Mouse (Mus musculus) megakaryocyte-erythroid progenitor cell, adult 5-6 weeks (primary cell): ENCODE results near the gene Acadsb. TPM values are rescaled to one million over a fixed set of nuclear protein-coding genes. Genes with fewer than 3 reads are reported as not detected.
"Not testable (repeated sequence)": the region's sequence is repeated elsewhere in the genome, so short reads cannot be mapped to it uniquely, and the experiment has no call there.

Experiments used
- ATAC-seq: replicated peaks from 2 replicates; pipeline ENCODE4 v1.8.0; 2016; ENCODE audit warnings: mild to moderate bottlenecking, inconsistent platforms; ENCODE audit not compliant: severe bottlenecking, poor library complexity, low FRiP score, low TSS enrichment
- total RNA-seq, 2 experiments: library from RNA; stranded (forward) in 1 of 2; stranded (reverse) in 1 of 2; fragments of 200-1000, 215-1000 nt in 1 of 2; fragments of >200 nt in 1 of 2; fragmentation: Nextera tagmentation in 1 of 2; gene quantifications; 2 replicates each; pipeline ENCODE4 v1.2.3; 2014 to 2017

The Acadsb gene
- total RNA-seq (2014; fragmentation: Nextera tagmentation) = 7.8 and 18.2 TPM in 2 replicates
- total RNA-seq (2017) = 21.7 and 33.1 TPM in 2 replicates

GRCm38 (mm10) chr7:131410416-131411058, at the start of gene Acadsb, which contains the start of gene Ikzf5:
Gene Acadsb (plus strand): TSS chr7:131410601.
Gene Ikzf5 (minus strand): TSS chr7:131410521.
- ATAC-seq = peak; percentile 97

- peak; percentile 62 for ATAC-seq
Observed at GRCm38 (mm10) chr7:131362269-131362614, 48.2 kb upstream of the Acadsb start.

- peak; percentile 92 for ATAC-seq
Observed at GRCm38 (mm10) chr7:131362615-131363300, 47.6 kb upstream of the Acadsb start, which contains the start of gene 2310057M21Rik. Gene 2310057M21Rik (minus strand): TSS chr7:131362759.

GRCm38 (mm10) chr7:131364131-131364530, 46.3 kb upstream of the Acadsb start:
- no peak for ATAC-seq

GRCm38 (mm10) chr7:131370648-131371469, 39.5 kb upstream of the Acadsb start, which contains the start of gene Pstk:
Gene Pstk (plus strand): TSS chr7:131371141.
- peak; percentile 92 for ATAC-seq

GRCm38 (mm10) chr7:131371470-131371860, 38.9 kb upstream of the Acadsb start:
- peak; percentile 49 for ATAC-seq

- peak; percentile 55 for ATAC-seq
Observed at GRCm38 (mm10) chr7:131371880-131372651, 38.3 kb upstream of the Acadsb start.

GRCm38 (mm10) chr7:131391761-131392160, 18.6 kb upstream of the Acadsb start:
- not testable (repeated sequence) for ATAC-seq

GRCm38 (mm10) chr7:131409321-131409987, 947 bp upstream of the Acadsb start:
- ATAC-seq = 0 out of 2 replicates have a peak, but pooled peaks have one; percentile 29

- ATAC-seq = peak; percentile 46
Observed at GRCm38 (mm10) chr7:131409988-131410385, 414 bp upstream of the Acadsb start.

- ATAC-seq = no peak
Observed at GRCm38 (mm10) chr7:131411221-131411940, 980 bp downstream of the Acadsb start.

GRCm38 (mm10) chr7:131411941-131412270, 1.5 kb downstream of the Acadsb start:
- no peak for ATAC-seq

- not testable (repeated sequence) for ATAC-seq
Observed at GRCm38 (mm10) chr7:131416742-131417141, 6.3 kb downstream of the Acadsb start.

GRCm38 (mm10) chr7:131417605-131418004, 7.2 kb downstream of the Acadsb start:
- ATAC-seq = no peak

- peak; percentile 100 for ATAC-seq
Observed at GRCm38 (mm10) chr7:131424912-131425311, 14.5 kb downstream of the Acadsb start.

- ATAC-seq = no peak
Observed at GRCm38 (mm10) chr7:131427331-131427730, 16.9 kb downstream of the Acadsb start.

GRCm38 (mm10) chr7:131432244-131432643, 21.8 kb downstream of the Acadsb start:
- peak; percentile 68; the same call in 1 of the 2 replicates for ATAC-seq

- no peak for ATAC-seq
Observed at GRCm38 (mm10) chr7:131434276-131434675, 23.9 kb downstream of the Acadsb start.
